Mouse (Mus musculus): ENCODE results near the gene Sorcs1. TPM values are rescaled to one million over a fixed set of nuclear protein-coding genes. Genes with fewer than 3 reads are reported as not detected.

Gene Sorcs1
- polyA plus RNA-seq (2014; fragmentation: Nextera tagmentation; extraction: Ambion mirVana), result 12.6 and 14.4 TPM in 2 replicates

DNA sequence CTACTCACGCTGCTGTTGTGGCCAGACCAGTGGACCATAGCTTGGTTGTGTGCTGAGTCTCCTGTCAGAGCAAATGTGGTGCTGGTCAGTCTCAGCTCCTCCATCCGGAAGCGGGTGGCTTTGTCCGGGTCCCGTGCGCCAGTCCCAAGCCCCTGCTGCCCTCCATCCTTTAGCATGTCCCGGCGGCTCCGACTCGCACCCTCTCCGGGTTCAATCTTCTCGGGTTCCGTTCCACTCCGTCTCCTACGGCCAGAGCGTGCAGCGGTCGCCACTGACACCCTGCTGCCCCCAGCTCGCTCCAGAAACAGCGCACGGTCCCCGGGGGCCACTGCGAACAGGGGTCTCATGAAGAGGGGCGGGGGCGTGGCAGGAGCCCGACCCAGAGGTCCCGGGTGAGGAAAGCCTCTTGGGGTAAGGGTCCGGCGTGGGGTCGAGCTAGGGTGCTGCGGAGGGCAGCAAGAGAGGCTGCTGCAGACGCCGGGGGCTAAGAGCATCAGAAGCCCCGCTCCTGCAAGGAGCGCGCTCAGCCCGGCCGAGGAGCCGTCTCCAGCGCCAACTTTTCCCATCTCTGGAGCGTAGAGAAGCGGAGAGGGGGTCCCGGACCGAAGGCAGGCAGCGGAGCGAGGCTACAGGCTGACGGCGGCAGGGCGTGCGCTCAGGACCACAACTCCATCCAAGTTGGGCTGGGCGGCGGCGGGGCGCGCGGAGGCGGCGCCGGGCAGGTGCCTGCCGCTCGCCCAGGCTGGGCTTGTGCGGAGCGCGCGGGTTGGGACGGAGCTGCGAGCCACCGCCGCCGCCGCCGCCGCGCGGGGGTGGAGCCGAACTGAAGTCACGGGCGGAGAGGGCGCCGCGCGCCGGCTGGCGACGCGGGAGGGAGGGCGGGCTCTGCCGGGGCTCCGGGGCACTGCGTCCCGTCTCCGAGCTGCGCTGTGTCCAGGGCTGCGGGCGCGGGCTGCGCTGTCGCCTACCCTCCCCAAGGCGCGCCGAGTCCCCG, at the start of gene Sorcs1:
Sorcs1 (minus strand) TSS at position 744 of the 994 bp plus-strand sequence.
- DNase-seq, result peak; percentile 89
- peak within 1 kb of the TSS; percentile 49 for H3K9ac ChIP-seq (replicated peaks; ENCODE audit: low read length)
- H3K4me2 ChIP-seq (ENCODE audit: low read length), result peak within 1 kb of the TSS; percentile 71
- H3K4me1 ChIP-seq (ENCODE audit: control insufficient read depth, insufficient read depth, low read length), result no peaks in the 10 kb centered on the region
- no peaks in the 10 kb centered on the region for H3K9me3 ChIP-seq (ENCODE audit: control insufficient read depth, low read length)
- no peaks in the 10 kb centered on the region for H3K27me3 ChIP-seq (ENCODE audit: control insufficient read depth, insufficient read depth, low read length)
- no peaks in the 10 kb centered on the region for H3K36me3 ChIP-seq (ENCODE audit: control insufficient read depth, insufficient read depth, low read length)
- WGBS, result under 1% methylated on average over 65 of the region's 102 CpGs
- peak; percentile 90 for ATAC-seq (ENCODE audit: low FRiP score, low TSS enrichment)
- peak within 1 kb of the TSS; percentile 78 for H3K27ac ChIP-seq (replicated peaks; ENCODE audit: low read depth, low read length)
- H3K4me3 ChIP-seq (replicated peaks; ENCODE audit: low read depth, low read length), result peak within 1 kb of the TSS; percentile 57

DNA sequence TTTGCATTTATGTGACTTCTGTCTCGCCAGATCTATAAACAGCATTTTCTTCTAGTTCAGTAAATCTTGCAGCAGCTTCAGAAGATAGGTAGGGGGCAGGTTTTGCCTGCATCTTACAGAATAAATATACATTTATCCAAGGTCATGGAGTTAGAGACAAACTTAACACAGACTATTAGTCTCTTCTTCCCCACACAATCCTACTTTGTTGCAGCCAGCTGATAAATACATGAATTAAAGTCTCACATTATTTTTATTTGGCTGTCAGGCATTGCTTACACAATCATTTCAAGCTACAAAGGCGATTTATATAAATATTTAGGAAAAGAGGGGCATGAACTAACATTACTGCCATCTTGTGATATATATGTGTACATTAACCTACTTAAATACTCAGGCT, 4.8 kb upstream of the Sorcs1 start:
- Histone ChIP-seq H3K4me3 (replicated peaks; ENCODE audit: low read depth, low read length) (no peak overlapping the region), H3K4me1 (ENCODE audit: control insufficient read depth, insufficient read depth, low read length) (no peaks in the 10 kb centered on the region), H3K27me3 (ENCODE audit: control insufficient read depth, insufficient read depth, low read length) (no peaks in the 10 kb centered on the region), H3K27ac (replicated peaks; ENCODE audit: low read depth, low read length) (no peak overlapping the region), H3K9ac (replicated peaks; ENCODE audit: low read length) (no peak overlapping the region), H3K4me2 (ENCODE audit: low read length) (no peak overlapping the region), H3K36me3 (ENCODE audit: control insufficient read depth, insufficient read depth, low read length) (no peaks in the 10 kb centered on the region), H3K9me3 (ENCODE audit: control insufficient read depth, low read length) (no peaks in the 10 kb centered on the region)
- ATAC-seq (ENCODE audit: low FRiP score, low TSS enrichment), result no peak
- DNase-seq, result no peak
- 71% methylated on average over 2 of the region's 2 CpGs for WGBS

- 0% methylated on average over 2 of the region's 2 CpGs for WGBS
- ATAC-seq (ENCODE audit: low FRiP score, low TSS enrichment), result peak; percentile 22; the same call in 1 of the 2 replicates
- no peak for DNase-seq
Observed at GRCm38 (mm10) chr19:50678946-50679345, 500 bp upstream of the Sorcs1 start.

DNA sequence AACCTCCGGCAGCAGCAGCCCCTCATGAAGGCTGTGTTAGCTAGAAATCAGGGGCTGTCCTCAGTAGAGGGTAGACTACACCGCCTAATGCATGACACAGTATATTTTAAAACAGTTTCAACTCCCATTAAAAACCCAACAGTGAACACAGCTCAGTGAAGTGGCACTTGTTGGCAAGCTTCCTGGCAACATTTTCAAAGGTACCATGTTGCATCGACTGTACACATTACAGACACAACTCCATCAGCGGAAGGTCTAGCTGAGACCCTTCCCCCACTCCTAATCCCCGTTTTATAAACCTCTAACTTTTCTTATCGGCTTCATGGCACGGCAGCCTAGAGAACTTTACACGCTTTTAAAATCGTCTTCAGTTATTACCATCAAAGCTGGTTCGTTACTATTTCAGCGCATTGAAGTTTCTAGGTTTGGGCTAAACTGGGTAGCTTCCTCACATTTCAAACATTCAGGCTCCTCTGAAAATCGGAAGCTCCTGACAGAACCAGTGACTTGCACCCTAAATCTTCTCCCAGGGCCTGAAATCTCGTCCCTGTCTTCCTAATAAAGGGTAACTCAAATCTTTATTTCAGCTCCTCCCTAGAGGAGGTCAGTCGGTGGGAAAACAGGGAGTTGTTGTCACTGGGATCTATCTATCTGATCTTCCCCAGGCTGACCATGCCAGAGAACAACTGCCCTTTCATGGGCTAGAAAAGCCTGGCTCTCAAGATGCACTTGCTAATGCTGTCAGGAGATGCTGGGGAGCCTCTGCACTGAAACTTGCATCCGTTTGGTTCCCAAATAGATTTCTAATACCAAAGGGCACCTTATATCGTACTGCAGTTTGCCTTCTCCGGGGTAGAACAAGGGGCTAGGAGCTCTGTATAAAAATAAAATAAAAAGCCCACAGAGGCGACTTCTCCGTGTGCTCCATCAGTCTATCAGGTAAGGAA, 1.6 kb downstream of the Sorcs1 start:
- no peak overlapping the region; the same call in 1 of the 2 replicates for H3K27ac ChIP-seq (replicated peaks; ENCODE audit: low read depth, low read length)
- WGBS, result 25% methylated on average over 19 of the region's 19 CpGs
- no peak for ATAC-seq (ENCODE audit: low FRiP score, low TSS enrichment)
- H3K9me3 ChIP-seq (ENCODE audit: control insufficient read depth, low read length), result no peaks in the 10 kb centered on the region
- H3K27me3 ChIP-seq (ENCODE audit: control insufficient read depth, insufficient read depth, low read length), result no peaks in the 10 kb centered on the region
- H3K4me2 ChIP-seq (ENCODE audit: low read length), result peak overlapping the region; percentile 71
- peak overlapping the region; percentile 49 for H3K9ac ChIP-seq (replicated peaks; ENCODE audit: low read length)
- peak overlapping the region; percentile 57 for H3K4me3 ChIP-seq (replicated peaks; ENCODE audit: low read depth, low read length)
- H3K4me1 ChIP-seq (ENCODE audit: control insufficient read depth, insufficient read depth, low read length), result no peaks in the 10 kb centered on the region
- no peaks in the 10 kb centered on the region for H3K36me3 ChIP-seq (ENCODE audit: control insufficient read depth, insufficient read depth, low read length)
- DNase-seq, result peak; percentile 58

More at GRCm38 (mm10) chr19:50678946-50679345, 500 bp upstream of the Sorcs1 start:
- H3K27me3 ChIP-seq (ENCODE audit: control insufficient read depth, insufficient read depth, low read length), result no peaks in the 10 kb centered on the region
- H3K27ac ChIP-seq (replicated peaks; ENCODE audit: low read depth, low read length), result peak overlapping the region; percentile 78
- peak overlapping the region; percentile 57 for H3K4me3 ChIP-seq (replicated peaks; ENCODE audit: low read depth, low read length)
- H3K4me2 ChIP-seq (ENCODE audit: low read length), result peak overlapping the region; percentile 71
- H3K4me1 ChIP-seq (ENCODE audit: control insufficient read depth, insufficient read depth, low read length), result no peaks in the 10 kb centered on the region
- H3K9me3 ChIP-seq (ENCODE audit: control insufficient read depth, low read length), result no peaks in the 10 kb centered on the region
- H3K36me3 ChIP-seq (ENCODE audit: control insufficient read depth, insufficient read depth, low read length), result no peaks in the 10 kb centered on the region
- H3K9ac ChIP-seq (replicated peaks; ENCODE audit: low read length), result peak overlapping the region; percentile 49

DNA sequence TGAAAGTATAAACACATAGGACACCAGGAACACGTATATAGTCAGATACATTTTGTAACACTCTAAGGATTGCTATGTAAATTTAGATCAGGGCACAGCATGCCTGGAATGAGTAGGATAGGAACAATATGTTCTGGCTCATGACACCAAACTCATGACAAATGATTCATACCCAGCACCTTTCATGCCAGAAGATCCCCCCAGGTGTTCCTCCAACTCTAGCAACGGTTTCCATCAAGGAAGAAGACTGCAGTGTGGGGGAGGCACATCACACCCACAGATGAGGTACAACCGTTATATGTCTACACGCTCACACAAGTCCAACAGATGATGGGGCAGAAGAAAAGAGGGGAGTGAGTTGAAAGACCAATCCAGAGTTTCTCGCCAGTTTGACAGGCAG, 3.5 kb downstream of the Sorcs1 start:
- 88% methylated on average over 5 of the region's 5 CpGs for WGBS
- DNase-seq (no peak), ATAC-seq (ENCODE audit: low FRiP score, low TSS enrichment) (no peak)
- no peak overlapping the region for H3K9ac ChIP-seq (replicated peaks; ENCODE audit: low read length)
- H3K27ac ChIP-seq (replicated peaks; ENCODE audit: low read depth, low read length), result no peak overlapping the region
- no peak overlapping the region for H3K4me3 ChIP-seq (replicated peaks; ENCODE audit: low read depth, low read length)
- H3K27me3 ChIP-seq (ENCODE audit: control insufficient read depth, insufficient read depth, low read length), result no peaks in the 10 kb centered on the region
- H3K4me2 ChIP-seq (ENCODE audit: low read length), result peak overlapping the region; percentile 71
- no peaks in the 10 kb centered on the region for H3K36me3 ChIP-seq (ENCODE audit: control insufficient read depth, insufficient read depth, low read length)
- H3K4me1 ChIP-seq (ENCODE audit: control insufficient read depth, insufficient read depth, low read length), result no peaks in the 10 kb centered on the region
- no peaks in the 10 kb centered on the region for H3K9me3 ChIP-seq (ENCODE audit: control insufficient read depth, low read length)

DNA sequence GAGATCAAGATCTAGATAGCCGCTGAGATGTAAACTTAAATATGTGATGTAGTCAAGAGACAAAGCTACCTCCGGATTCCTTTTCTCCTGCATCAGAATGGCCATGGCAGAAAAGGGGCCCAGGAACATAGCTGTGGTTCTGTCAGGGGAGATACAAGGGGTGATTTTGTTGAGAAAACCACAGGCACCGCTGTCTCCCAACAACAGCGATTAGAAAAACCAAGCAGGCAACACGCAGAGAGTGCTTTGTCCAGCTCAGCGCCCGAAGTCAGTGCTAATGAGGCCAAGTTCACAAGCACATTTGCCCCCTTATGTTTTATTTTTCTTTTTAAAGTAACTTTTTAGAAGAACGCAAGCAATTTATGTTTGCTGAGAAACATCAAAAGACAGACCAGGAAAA, 10.9 kb downstream of the Sorcs1 start:
- H3K27ac ChIP-seq (replicated peaks; ENCODE audit: low read depth, low read length), result no peak overlapping the region
- H3K4me1 ChIP-seq (ENCODE audit: control insufficient read depth, insufficient read depth, low read length), result no peaks in the 10 kb centered on the region
- no peaks in the 10 kb centered on the region for H3K27me3 ChIP-seq (ENCODE audit: control insufficient read depth, insufficient read depth, low read length)
- H3K4me2 ChIP-seq (ENCODE audit: low read length), result no peak overlapping the region
- no peak for ATAC-seq (ENCODE audit: low FRiP score, low TSS enrichment)
- H3K9ac ChIP-seq (replicated peaks; ENCODE audit: low read length), result no peak overlapping the region
- H3K36me3 ChIP-seq (ENCODE audit: control insufficient read depth, insufficient read depth, low read length), result no peaks in the 10 kb centered on the region
- no peak overlapping the region for H3K4me3 ChIP-seq (replicated peaks; ENCODE audit: low read depth, low read length)
- H3K9me3 ChIP-seq (ENCODE audit: control insufficient read depth, low read length), result no peaks in the 10 kb centered on the region
- 71% methylated on average over 8 of the region's 8 CpGs for WGBS
- no peak for DNase-seq

DNA sequence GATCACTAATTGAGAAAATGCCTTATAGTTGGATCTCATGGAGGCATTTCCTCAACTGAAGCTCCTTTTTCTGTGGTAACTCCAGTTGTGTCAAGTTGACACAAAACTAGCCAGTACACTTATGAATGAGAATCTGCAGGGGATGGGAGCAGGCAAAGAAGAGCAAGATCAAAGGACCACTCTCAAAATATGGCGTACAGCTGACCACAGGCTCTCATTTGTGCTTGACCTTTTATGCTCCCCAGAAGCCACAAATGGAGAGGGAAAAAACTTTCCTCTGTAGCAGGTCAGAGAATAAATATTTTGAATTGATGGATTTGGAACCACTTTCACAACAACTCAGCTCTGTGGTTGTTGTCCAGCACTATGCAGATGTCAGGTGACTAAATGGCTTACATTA, 14.1 kb downstream of the Sorcs1 start:
- no peaks in the 10 kb centered on the region for H3K36me3 ChIP-seq (ENCODE audit: control insufficient read depth, insufficient read depth, low read length)
- H3K4me3 ChIP-seq (replicated peaks; ENCODE audit: low read depth, low read length), result no peak overlapping the region
- WGBS, result 59% methylated on average over 1 of the region's 1 CpGs
- no peak overlapping the region for H3K4me2 ChIP-seq (ENCODE audit: low read length)
- H3K9me3 ChIP-seq (ENCODE audit: control insufficient read depth, low read length), result no peaks in the 10 kb centered on the region
- no peaks in the 10 kb centered on the region for H3K27me3 ChIP-seq (ENCODE audit: control insufficient read depth, insufficient read depth, low read length)
- no peak overlapping the region for H3K9ac ChIP-seq (replicated peaks; ENCODE audit: low read length)
- DNase-seq, result no peak
- no peak overlapping the region for H3K27ac ChIP-seq (replicated peaks; ENCODE audit: low read depth, low read length)
- no peak for ATAC-seq (ENCODE audit: low FRiP score, low TSS enrichment)
- no peaks in the 10 kb centered on the region for H3K4me1 ChIP-seq (ENCODE audit: control insufficient read depth, insufficient read depth, low read length)

GRCm38 (mm10) chr19:50659144-50659543, 19.3 kb downstream of the Sorcs1 start:
- H3K27me3 ChIP-seq (ENCODE audit: control insufficient read depth, insufficient read depth, low read length), result no peaks in the 10 kb centered on the region
- no peak overlapping the region for H3K27ac ChIP-seq (replicated peaks; ENCODE audit: low read depth, low read length)
- no peak for DNase-seq
- WGBS, result 78% methylated on average over 4 of the region's 4 CpGs
- H3K9ac ChIP-seq (replicated peaks; ENCODE audit: low read length), result no peak overlapping the region
- no peaks in the 10 kb centered on the region for H3K4me1 ChIP-seq (ENCODE audit: control insufficient read depth, insufficient read depth, low read length)
- H3K4me3 ChIP-seq (replicated peaks; ENCODE audit: low read depth, low read length), result no peak overlapping the region
- no peak overlapping the region for H3K4me2 ChIP-seq (ENCODE audit: low read length)
- H3K9me3 ChIP-seq (ENCODE audit: control insufficient read depth, low read length), result no peaks in the 10 kb centered on the region
- no peaks in the 10 kb centered on the region for H3K36me3 ChIP-seq (ENCODE audit: control insufficient read depth, insufficient read depth, low read length)
- ATAC-seq (ENCODE audit: low FRiP score, low TSS enrichment), result no peak

All from midbrain, embryonic 14.5 days (tissue).